Mouse (Mus musculus): Measurements from ENCODE around the gene Cacna1c. TPM values are rescaled to one million over a fixed set of nuclear protein-coding genes. Genes with fewer than 3 reads are reported as not detected.

Gene Cacna1c
- total RNA-seq, 2 experiments from 2014 or later: 66.4 to 84.0 TPM

DNA sequence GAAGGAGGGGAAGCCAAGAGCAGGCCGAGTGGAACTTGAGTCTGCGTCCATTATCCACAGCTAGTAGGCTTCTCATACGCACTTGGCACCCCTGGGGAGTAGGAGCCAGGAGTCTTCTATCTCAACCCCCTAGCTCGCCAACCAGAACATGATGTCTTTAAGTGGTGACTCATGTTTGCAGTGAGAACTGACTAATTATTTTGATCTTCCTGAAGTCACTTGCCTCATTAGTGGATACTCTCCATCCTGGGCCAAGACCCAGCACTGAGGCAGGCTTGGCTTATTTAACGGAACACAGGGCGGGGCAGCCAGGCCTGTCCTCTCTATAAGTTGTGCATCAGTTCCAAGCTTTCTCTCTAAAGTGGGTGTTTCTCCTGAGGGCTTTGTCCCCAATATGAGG lies 177.3 kb downstream of the Cacna1c start:
- DNase-seq (ENCODE audit: low spot score in 2 of 2): peak in 1 of 2 experiments; percentile 16

DNA sequence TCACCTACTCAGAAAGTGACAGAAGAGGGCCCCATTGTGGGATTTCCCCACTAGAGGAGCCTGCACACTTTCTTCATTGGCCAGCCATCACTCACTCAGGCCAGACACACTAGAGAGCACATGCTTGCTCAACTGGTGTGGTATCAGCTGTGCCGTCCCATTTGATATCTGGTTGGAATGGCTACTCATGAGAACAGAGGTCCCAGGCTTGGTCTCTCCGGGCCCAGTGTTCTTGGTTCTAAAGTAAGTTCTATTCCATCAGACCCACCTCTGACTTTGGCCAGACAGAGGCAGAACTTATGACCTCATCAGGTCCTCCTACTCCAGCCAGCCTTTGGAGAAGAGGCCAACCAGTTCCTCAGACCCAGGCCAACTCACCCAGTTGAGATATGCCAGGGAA lies 178.0 kb downstream of the Cacna1c start:
- DNase-seq (ENCODE audit: low spot score in 2 of 2): peak in 1 of 2 experiments; percentile 15

DNA sequence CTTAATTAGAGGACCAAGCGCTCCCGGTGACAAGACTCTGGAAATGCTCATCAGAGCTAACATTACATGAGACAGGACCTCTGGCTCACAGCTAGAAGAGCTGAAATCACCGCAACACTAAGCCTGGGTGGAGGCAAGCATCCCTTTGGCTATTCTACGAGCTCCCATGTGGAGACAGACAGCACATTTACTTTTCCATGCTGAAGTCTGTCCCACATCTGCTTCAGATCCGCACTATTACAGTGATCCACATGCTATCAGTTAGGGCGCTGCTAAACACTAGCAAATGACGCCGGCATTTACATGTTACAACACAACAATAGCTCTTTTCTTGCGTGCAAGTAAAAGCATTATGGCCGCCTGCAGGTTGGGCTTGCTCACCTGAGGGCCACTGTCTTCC lies 178.7 kb downstream of the Cacna1c start:
- DNase-seq (ENCODE audit: low spot score in 2 of 2): peak in 1 of 2 experiments; percentile 9

DNA sequence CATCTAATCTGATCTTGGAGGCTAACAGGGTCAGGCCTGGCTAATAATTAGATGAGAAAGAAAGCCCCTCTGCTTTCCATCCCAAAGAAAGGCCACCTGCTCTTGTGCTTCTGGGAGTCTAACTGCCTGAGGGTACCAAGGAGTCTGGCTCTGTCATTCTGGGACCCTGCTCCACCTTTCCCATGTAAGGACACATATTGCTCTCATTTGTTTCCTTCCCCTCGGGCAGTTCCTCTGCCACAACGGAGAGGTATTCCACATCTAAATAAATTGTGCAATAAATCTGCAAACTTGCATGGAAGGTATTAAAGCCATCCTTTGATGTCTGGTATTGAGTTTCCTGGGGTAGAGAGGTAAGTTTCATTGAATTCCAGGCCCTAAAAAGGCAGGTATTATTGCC lies 180.9 kb downstream of the Cacna1c start:
- DNase-seq (ENCODE audit: low spot score in 2 of 2): no peak

DNA sequence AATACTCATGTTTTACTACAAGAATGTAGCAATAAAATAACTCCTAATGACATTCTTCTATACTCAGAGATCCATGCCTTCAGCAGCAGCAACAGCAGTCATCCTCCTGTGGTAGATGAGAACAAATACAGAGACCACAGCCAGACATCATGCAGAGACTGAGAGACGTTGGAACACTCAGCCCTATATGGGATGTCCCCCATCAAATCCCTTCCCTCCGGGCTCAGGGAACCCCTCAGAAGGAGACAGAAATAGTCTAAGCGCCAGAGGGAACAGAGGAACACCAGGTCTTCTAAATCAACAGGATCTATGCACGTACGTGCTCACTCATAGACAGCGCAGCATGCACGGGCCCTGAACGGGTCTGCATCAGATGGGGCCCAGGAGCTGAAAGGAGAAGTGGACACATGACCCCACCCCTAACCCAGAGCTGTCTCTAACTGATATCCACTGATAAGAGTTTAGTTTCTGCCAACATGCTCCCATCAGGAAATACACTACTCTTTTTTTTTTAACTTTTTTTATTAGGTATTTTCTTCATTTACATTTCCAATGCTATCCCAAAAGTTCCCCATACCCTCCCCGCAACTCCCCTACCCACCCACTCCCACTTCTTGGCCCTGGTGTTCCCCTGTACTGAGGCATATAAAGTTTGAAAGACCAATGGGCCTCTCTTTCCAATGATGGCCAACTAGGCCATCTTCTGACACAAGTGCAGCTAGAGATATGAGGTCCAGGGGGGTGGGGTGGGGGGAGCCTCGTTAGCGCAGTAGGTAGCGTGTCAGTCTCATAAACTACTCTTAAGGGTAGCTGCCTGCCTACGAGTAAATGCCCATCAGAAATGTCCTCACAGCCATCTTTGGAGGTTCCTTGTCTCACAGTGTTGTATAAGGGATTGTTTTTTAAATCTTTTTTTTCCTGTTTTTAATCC lies 182.8 kb downstream of the Cacna1c start:
- peak in 1 of 2 experiments; percentile 15 for DNase-seq (ENCODE audit: low spot score in 2 of 2)

DNA sequence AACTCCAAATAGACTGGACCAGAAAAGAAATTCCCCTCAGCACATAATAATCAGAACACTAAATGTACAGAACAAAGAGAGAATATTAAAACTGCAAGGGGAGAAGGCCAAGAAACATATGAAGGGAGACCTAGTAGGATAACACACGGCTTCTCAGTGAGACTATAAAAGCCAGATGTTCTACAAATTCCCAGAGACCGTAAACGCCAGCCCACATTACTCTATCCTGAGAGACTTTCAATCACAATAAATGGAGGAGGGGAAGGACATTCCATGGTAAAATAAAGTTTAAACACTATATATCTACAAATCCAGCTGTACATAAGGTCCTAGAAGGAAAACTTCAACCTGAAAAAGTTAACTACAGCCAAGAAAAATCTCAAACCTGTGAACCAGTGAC lies 185.3 kb downstream of the Cacna1c start:
- DNase-seq (ENCODE audit: low spot score in 2 of 2): no peak

DNA sequence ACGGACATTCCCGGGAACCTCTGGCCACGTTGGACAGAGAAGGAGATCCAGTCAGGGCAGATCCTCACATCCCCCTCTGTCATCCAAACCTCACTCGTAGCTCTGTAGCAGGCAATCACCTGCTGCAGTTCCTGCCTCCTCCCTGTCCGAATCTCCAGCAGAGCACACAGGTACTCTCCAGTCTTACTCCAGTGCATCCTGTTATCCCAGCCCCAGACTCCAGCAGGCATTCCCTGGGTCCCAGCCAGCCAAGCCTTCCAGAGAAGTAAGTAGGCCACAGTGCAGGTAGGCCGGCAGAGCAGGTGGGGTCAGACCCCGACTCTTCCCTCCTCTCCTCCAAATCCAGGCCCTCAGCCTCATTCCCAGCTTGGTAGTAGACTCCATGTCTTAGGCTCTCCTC lies 186.7 kb downstream of the Cacna1c start:
- no peak for DNase-seq (ENCODE audit: low spot score in 2 of 2)

DNA sequence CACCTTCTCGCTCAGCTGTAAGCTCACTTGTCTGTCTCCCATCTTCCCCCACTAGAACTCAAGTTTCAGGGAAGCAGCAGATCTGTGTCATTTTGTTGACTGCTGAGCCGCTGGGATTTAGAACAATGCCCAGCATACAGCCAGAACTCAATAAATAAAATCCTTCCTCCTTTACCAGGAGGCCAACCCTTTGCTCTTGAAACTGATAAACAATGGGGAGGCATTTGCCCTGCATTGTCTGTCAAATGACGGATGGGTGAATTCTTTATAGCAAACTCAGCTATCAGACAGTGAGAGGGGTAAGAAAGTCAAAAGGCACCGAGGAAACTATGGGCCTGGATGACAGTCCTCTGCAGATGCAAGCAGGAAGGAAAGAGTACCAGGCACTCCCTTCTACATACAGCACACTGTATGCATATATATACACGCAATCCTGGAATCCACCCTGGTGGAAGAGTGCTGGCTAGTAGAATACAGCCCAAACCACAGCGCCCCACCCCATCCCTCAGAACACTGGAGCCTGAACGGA lies 187.5 kb downstream of the Cacna1c start:
- DNase-seq (ENCODE audit: low spot score in 2 of 2): peak in 1 of 2 experiments; percentile 4

DNA sequence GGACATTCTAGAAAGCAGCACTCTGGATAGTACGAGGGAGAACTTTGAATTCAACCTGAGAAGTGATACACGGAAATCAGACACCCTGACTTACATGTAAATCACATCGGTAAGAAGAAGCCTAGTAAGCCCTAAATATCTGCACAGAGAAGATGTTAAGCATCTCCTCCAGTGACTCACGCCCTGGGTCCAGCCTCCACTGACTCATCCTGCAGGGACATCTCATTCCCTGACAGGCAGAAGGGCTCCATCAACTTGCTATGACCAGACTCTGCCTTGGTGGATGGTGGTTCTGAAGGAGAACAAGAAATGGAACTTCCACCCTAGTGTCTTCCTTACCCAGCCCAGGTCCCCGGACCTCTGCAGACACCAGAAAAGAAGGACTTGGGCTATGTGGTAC lies 191.6 kb downstream of the Cacna1c start:
- no peak for DNase-seq (ENCODE audit: low spot score in 2 of 2)

DNA sequence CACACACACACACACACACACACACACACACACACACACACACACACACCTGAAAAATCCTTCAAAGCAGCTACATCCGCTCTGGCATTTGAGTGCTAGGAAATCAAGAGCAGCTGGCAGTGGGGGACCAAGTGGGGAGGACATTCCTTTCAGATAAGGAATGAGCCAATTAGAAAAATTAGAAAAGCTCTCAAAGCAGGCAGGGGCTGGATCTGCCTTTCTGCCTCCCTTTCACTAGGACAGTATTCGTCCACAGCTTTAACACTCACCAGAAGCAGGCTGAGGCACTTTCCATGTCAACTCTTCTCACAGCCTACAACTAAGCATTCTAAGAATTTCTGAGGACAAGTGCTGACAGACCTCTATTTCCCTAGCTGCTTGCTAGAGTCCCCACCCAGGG lies 194.8 kb downstream of the Cacna1c start:
- DNase-seq (ENCODE audit: low spot score in 2 of 2): no peak

DNA sequence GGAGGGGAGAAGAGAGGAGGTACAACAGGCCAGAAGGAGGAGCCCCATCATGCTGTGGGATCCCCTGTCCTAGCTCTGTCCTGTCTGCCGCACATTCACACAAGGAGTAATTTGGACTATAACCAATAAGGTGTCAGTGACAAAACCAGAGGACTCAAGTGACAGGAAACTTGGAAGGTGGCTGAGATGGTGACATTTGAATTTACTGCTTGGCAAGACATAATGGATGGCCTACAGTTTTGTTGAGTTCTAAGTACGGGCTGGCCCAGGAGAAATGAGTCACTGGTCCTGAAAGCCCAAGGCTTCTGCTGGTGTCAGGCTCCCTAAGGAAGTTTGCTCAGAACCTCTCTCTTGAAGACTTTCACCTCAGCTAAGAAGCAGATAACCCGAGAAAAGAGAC lies 196.0 kb downstream of the Cacna1c start:
- DNase-seq (ENCODE audit: low spot score in 2 of 2): no peak

DNA sequence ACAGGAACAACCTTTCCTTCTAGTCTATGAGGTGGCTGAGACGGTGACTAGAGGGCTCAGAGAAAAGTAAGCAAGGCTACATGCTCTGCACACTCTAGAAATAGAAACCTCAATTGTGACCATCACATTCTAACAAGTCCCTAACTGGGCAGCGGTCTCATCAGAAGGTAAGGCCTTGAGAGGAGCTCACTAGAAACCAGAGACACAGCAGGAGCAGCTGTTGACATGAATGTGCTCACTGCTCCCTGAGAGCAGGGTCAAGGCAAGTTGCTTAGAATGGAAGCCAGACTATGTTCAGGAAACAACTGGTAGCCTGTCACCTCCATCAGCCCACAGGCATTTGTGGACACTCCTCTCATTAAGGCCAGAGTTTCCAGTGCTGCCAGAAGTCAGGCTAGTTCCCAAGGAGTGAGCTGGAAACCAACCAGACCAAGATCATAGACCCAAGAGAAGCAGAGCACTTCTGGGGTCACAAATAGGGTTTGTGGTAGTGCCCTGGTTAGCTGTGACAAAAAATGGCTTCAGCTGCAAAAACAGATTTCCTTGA lies 196.8 kb downstream of the Cacna1c start:
- DNase-seq (ENCODE audit: low spot score in 2 of 2): no peak

DNA sequence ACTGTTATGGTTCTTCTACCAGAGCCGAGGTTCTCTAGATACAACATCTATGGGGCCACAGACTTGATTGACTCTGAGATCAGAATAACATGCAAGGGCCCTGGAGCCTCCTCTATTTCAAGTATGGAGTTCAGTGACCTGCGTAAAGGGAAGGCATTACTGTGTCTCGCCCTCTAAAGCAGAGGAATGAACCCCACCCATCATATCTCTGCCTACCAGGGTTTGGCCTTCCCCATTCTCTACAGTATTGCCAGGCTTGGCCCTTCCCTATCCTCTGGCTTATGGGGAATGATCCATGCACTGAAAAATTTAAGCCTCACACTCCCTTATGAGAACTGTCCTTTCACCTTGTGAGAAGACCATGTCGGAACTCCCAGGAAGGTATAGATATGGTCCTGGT lies 198.8 kb downstream of the Cacna1c start:
- no peak for DNase-seq (ENCODE audit: low spot score in 2 of 2)

DNA sequence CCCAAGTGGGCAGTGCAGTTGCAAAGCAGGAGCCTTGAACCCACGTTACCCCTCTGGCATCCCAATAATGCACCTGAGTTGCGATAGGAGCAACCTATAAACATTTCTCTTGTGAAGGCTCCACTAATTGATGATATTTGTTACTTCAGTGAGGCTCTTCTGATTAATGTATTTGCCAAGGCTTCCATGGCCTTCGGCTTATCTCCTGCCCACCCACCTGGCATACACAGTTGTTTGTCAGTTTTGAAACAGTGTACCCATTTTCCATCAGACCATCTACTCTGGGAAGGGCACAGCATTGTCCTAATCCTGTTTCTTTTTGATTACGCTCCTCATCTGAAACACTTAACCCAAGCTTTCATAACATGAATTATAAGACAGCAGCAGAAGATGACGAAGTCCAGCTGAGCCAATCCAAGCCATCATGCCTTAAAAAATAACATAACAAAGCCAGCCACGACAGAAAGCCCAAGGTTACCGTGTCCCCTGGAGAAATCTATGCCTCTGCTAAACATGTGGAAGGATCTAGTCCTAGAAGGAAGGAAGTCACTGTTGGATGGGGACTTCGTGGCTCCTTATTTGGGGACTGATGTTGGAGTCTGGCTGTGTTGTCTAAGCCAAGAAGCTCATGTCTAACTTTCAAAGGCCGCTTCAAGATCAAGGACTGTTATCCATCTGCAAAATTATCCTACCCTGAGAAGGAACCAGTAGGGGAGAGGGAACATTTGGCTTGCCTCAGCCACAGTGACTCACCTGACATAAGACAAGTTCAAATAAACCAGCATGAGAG lies 201.8 kb downstream of the Cacna1c start:
- DNase-seq (ENCODE audit: low spot score in 2 of 2): no peak

DNA sequence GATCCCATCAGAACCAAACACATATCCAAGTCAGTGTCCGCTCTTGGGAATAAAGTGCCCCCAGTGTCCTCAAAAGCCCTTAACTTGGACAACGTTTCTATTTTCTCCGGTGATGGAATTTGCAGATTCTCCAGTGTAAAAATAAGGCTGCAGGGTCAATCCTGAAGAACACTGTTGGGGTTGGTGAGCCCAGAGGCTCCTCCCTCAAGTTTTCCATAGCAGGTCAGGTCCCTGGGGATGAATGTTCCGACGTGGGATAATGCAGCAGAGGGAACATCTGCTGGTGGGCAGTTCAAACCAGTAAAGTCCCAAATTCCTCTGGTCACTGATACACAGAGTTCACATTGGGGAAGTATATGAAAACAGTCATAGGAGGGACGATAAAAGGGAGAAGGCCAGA lies 203.8 kb downstream of the Cacna1c start:
- no peak for DNase-seq (ENCODE audit: low spot score in 2 of 2)

DNA sequence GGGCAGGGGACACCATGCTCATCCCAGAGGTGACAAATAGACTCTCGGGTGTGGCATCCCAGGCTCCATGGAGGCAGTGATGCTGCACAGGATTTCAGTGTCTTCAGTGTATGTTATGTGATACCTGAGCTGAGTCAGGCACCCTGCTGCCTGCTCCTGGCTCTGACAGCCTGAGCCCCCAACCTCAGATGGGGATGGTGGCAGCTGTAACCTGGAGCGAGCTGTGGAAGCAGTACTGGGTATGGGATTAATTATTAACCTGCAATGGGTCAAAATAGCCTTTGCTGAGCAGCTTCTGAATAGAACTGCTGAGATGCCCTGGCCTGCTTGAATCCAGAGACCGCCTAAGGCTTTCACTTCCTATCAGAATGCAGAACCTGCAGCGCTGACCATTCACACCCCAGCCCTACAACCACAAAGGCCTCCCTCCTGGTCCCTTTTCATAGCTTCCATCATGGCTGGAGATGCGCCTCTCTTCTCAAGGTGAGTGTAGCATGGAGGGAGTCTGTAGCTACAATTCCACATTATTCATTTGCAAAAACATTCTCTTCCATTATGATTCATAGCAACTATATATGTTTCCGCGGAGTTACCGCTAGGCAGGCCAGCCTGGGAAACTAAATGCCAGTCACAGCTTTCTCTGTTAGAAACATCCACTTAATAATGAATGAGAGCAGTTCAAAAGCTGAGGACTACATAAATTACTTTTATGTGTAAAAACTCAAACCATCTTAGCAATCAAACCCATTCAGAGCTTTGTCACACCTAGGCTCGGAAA lies 206.0 kb downstream of the Cacna1c start:
- peak in 1 of 2 experiments; percentile 14 for DNase-seq (ENCODE audit: low spot score in 2 of 2)

DNA sequence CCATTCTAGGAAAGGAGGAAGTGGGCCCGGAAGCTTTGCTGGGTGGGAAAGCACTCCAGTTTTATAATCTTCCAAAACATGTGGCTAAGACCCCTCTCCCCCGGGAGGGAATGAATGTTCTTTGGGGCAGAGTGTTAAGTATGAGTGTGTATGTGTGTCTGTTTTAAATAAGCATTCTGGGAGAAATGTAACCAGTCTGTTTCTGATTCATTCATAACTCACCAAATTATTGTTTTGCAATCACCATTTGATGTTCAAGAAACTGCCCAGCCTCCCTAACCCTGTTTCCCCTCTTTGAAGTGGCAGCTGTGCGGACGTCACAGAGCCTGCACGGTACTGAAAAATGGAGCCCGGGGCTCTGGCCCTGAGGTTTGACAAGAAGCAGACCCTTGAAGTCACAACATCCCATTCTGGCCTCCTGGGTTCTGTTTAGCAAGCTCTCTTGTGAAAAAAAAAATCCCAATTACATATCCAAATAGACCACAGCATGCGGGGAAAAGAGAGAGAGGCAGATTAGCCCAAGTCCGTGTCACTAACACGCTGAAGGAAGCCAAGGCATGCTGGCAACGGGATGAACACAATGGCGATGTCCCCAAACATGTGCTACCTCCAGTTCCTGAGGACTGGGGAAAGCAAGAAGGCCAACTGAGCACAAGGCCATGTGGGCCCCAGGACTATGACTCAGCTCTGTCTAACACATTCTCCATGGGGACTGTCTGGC lies 211.9 kb downstream of the Cacna1c start:
- DNase-seq (ENCODE audit: low spot score in 2 of 2): no peak

DNA sequence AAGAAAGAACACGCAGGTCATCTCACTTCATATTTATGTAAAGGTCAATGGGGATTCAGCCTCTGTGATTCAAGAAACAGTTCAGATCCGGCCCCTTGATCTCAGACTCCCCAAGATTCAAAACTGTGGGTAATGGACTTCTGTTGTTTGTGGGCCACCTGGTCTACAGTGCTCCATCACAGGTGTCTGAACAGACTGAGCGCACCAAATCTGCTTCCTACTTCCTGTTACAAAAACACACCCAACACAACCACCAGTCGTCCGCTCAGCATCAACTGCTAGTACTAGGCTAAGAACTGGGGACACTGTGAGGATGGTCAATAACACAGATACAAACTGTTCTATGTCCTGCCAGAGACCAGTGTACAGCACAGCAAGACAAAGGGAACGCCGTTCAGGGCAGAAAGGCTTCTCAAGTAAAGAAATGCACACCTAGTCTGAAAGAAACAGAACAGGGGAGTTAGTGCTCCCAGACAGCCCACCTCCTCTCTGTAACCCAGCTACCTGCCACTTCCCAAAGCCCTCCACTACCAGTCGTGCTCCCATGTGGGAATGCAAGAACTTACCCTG lies 212.7 kb downstream of the Cacna1c start:
- DNase-seq (ENCODE audit: low spot score in 2 of 2): no peak

DNA sequence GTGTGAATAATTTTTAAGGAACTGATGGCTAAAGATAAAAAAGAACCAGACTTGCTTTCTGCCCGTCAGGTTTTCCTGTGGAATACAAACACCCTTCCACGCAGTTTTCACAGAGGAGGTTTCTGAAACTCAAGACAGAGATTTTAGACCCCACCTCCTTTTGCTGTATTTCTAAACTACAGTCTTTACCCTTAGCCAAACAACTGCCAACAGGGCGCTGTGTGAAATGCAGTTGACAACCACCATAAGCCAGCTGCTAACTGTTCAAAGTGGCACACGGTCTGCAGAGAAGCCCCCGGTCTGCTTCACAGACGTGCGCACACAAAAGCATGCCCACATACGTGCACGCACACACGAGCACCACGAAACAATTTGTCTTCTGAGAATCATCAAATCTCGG lies 216.0 kb downstream of the Cacna1c start:
- DNase-seq (ENCODE audit: low spot score in 2 of 2): no peak

All from adrenal gland, adult 18-20 months (tissue).